Mouse (Mus musculus): ENCODE data around the gene 4930404H24Rik.

4930404H24Rik gene

DNA sequence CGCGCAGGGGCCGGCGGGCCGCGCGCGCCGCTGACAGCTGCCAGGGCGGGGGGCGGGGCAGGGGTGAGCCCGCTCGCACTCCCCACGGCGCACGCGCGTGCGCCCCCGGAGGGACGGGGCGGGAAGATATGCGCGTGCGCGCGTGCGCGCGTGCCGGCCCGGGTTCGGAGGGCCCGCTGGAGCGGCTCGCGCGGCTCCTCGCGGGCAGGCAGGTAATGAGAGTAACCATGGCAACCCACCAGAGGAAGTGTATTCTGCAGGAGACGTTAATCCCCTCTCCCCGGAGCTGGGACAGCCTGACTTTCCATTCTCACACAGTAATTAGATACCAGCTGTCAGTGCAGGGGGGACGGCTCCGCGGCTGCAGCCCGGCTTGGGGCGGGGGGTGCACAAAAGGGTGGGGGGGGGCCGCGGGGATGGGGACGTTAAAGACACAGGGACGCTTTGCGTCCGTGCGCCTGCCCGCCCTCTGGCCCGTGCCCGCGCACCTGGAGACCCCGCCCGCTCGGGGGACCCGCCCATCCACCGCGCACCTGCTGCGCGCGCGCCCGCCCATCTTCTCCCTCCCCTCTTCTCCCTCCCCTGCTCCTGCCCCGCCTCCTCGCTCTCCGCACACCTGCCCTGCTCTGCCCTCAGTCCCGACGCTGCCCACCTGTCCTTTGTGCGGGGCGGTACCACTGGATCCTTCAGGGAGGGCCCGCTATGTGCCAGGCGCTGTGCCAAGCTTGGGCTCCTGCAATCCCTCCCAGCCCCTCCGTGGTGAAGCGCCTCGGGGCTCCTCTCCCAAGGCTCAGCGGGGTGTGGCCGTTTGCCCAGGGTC lies at the start of gene 4930404H24Rik:
TSS of gene 4930404H24Rik (plus strand) at position 218 of the 820 bp plus-strand sequence.
- peak; percentile 35 for DNase-seq (ENCODE audit: extremely low spot score, low read depth, low spot score)

DNA sequence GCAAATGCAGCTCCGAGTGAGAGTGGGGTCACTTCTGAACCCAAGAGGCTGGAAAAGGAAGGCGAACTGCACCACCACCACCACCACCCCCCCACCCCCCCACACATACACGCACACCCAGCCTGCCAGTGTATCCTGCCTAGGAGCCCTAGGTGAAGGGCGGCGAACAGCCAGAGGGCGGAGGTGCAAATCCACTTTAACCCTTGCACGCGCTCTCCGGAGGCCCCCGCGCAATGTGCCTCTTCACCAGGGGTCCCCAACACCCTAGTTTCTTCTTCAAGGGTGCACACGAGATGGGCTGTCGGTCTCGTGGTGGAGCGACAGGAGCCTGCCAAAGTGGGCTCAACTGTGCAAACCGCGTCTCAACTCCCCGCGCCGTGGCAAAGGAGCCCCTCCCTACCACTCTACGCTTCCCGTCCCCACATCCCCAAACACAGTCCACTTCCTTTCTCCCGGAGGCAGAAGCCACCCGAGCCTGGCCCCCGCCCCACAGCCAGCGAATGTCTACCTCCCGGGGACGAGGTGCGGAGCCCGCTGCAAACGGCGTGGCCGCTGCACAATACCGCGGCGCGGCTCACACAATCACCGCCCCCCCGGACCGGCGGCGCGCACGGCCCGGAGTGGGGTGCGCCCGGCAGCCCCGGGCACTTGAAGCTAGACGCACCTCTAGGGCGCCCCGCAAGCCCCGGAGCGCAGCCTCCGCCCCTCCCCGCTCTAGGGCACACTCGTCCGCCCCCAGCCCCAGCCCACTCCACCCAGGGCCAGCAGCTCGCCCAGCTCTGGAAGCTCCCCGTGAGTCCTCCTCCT lies 49.0 kb upstream of the 4930404H24Rik start:
- no peak for DNase-seq (ENCODE audit: extremely low spot score, low read depth, low spot score)

DNA sequence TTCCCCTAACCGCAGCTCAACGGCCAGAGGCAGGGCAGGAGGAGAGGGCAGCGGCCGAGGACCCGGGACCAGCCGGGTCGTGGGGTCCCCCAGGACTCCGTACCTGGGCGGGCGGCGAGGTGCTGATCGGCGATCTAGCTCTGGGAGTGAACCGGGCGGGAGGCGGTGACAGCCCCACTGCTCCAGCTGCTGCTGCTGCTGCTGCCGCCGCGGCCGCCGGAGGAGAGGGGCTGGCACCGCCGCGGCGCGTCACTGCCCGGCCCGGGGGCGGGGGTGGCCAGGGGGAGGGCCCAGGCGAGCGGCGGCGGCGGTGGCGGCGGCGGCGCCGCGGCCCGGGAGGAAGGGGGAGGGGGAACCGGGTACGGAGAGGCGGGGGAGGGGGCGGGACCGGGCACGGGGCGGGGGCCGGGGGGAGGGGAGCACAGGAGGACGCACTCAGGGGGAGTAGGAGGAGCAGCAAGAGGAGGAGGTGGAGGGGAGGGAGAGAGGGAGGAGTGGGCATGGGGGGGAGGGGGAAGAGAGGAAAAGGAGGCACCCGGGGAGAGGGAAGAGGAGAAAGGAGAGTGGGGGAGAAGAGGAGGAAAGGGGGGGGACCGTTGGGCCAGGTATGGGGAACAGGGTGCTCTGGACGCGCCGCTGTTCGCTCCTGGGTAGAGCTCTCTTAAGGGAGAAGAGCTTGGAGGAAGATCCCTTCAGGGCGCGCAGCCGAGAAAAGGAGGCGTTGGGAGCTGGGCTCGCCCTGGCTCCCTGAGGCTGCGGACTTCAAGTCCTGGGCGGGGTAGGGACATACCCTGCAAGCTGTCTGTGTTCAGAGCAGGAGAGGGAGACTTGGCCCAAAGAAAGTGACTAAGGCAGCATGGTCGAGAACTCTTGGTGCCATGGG lies 48.1 kb upstream of the 4930404H24Rik start:
- DNase-seq (ENCODE audit: extremely low spot score, low read depth, low spot score), result no peak

DNA sequence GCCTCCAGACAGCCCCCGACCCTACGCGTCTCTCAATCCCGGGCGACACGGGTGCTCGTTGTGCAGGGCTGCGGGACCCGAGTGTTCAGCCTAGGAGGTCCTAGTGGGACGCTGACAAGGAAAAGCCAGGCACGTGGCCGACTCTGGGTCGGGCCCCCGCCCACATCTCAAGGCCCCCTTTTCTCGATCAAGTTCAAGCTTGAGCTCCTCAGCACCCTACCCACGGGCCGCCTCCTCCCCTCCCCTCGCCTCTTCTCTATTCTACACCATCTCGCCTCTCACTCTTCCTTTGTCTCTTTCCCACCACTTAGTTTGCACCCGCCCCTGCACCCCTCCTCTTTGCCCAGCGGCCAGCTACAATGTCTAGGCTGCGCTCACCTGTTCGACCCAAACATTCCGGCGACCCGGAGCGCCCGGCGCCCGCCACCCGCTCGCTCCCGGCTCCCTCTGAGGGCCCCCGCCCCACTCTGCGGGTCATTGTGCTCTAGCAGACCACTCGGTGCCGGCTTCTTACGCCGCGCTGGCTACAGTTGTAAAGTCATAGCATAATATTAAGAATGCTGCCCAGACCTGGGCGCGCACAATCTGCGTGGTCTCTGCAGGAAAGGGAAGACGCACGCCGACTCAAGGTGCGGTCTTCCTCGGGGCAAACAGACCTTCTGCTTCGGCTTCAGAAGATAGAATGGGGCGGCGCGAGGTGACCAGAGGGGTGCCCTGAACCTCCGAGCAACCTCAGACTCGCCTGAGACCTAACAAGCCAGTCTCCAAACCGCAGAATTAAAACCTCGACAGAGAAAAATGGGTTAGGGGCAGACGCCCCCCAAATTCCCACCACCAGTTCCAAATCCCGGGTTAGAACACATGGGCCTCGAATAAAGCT lies 47.2 kb upstream of the 4930404H24Rik start:
- no peak for DNase-seq (ENCODE audit: extremely low spot score, low read depth, low spot score)

DNA sequence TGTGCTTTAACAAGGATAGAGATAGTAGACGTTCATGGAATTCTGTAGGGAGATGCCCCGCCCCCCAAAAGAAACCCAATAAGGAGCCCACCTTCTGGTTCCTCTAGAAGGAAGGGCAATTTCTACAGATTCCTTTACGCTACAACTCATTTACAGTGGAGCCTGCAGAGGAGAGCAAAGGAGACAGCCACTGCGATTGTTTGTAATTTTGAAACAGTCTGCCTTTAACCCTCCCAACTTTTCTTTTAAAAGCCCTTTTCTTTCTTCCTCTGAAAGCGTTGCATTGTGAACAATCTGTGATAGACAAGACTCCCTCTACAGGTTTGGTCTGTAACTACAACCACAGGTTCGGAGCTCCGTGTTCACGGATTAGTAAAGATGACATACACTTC lies 46.6 kb upstream of the 4930404H24Rik start:
- peak; percentile 95 for DNase-seq (ENCODE audit: extremely low spot score, low read depth, low spot score)

DNA sequence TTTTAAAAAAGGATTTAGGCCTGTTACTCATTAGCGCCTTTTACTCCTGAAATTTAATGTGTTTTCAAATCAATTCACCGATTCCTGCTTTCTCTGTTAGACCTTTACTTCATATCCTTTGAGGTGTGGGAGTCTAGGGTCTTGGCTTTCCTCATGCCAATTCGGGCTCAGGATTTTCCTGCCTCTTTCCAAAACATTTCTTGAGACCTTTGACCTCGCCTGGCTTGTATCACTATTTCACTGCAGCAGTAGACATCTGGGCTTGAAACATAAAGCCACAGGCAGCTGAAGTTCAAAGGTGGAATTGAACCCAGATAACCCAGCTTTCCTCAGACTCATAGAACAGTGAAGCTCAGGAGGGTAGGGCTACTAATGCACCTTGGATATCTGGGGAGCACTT lies 46.1 kb upstream of the 4930404H24Rik start:
- no peak for DNase-seq (ENCODE audit: extremely low spot score, low read depth, low spot score)

DNA sequence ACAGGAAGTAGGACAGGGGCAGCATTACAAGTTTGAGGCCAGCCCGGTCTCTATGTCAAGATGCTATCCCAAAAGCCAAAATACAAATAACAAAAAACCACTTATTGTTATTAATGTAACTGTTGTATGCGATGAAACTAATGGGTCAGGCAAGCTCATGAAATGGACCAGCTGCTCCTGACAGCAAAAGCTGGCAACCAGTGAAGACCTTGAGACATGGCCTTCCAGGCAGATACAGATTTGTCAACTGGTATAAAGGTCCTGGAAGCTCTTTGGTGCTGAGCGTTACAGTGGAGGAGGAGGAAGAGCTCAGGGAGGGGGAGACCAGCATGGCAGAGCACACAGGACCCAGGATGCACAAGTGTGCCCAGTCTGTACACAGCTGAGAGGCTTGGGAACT lies 44.9 kb upstream of the 4930404H24Rik start:
- no peak for DNase-seq (ENCODE audit: extremely low spot score, low read depth, low spot score)

DNA sequence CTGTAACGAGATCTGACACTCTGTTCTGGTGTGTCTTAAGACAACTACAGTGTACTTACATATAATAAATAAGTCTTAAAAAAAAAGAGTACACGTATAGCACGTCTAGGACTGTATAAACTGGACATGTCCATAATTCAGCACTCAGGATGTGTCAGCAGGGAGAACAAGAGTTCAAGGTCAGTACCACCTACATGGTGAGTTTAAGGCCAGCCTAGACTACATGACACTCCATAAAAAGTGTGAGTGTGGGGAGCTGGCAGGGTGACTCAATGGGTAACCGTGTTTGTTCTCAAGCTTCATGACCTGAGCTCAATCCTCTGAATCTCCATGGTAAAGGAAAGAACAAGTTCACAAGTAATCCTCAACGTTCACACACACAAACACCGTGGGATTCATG lies 44.1 kb upstream of the 4930404H24Rik start:
- no peak for DNase-seq (ENCODE audit: extremely low spot score, low read depth, low spot score)

DNA sequence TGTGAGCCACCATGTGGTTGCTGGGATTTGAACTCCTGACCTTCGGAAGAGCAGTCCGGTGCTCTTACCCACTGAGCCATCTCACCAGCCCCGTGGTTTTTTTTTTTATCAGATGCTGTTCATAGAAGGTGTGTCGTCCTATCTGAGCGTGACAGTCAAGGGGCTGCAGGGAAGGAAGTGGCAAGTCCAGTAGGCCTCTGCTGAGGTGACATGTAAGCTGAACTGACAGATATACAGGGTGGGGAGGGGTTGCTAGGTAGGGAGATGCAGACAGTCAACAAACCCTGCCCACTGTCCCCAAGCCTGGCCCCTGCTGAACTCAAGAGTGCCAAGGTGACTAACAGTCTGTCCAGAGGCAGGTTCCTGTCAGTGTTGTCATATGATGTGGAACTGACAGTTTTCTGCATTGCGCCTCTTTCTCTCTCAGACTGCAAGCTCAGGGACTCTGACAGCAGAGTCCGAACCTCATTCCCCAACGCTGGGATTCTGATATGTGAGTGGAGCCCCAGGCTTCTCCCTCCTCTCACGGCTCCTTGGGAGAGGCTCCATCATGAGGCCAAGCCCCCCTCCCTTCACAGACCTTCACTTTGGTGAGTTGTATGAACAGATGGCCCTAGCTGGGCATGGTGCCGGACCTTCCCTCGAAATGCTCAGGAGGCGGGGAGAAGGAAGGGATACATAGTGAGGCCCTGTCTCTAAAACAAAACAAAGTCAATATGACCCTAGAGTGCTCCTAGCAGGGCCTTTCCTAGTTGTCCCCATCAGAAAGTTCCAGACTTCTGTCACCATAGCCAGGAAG lies 38.4 kb upstream of the 4930404H24Rik start:
- DNase-seq (ENCODE audit: extremely low spot score, low read depth, low spot score), result no peak

DNA sequence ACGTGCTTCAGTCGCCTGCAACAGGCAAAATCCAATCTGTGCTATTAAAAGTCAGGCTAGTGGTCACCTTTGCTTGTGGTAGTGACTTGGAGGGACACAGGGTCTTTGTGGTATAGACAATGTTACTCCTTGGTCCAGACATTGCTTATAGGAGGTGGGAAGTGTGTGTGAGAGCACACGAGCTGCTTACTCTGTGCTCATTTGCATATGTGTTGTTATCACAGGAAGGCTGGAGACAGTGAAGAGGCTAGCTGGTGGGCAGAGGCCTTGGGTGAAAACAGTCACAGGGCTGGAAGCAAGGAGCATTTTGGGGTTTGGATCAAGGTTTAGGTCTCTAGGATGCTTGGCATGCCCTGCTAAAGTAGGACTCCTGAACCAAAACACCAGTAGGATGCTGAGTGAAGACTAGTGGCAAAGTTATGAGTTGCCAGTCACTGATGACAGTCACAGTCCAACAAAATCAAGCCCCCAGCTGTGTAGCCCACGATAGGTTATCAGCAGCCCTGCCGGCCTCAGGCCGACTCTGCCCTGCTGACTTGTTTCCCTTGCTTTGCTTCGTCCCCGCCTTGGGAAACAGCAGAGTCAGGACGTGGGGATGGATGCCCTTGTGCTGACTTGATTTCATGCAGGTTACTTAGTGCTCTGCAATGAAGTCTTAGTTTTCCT lies 37.6 kb upstream of the 4930404H24Rik start:
- DNase-seq (ENCODE audit: extremely low spot score, low read depth, low spot score), result no peak

DNA sequence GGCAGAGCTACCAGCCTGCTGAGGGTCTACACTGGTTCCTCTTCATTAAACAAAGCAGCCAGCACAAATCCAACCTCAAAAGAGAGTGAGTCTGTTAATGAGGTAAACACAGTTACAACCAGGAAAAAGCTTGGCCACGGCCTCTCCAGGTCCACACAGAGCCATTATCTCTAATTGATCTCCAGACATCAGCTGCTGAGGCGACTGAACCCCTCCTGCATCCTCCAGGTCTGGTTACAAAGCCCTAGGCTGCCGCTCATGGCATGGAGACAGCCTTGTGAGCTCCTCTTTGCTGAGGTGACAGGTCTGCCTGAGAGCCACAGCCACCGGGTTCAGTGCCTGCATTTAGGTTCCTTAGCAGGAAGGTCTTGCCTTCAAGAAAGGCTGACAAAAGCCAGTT lies 35.1 kb upstream of the 4930404H24Rik start:
- no peak for DNase-seq (ENCODE audit: extremely low spot score, low read depth, low spot score)

DNA sequence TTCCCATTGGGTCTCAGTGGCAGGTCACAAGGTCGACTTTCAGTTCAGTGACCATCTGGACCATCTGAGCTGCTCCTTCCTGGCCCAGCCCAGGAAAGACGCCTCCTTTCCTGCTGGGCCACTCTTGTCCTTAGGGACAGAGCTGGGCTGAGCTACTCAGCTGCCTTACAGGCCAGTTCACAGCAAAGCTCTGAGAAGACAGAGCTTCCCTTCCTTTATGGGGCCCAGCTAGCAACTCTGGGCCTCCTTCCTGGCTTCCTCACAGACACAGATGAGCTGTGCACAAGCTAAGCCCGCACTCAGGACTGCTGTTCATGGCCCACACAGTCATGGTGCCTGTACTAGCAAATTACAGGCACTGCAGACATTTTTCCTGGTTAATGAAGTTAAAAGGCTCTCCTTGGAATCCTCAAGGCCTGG lies 34.6 kb upstream of the 4930404H24Rik start:
- no peak for DNase-seq (ENCODE audit: extremely low spot score, low read depth, low spot score)

DNA sequence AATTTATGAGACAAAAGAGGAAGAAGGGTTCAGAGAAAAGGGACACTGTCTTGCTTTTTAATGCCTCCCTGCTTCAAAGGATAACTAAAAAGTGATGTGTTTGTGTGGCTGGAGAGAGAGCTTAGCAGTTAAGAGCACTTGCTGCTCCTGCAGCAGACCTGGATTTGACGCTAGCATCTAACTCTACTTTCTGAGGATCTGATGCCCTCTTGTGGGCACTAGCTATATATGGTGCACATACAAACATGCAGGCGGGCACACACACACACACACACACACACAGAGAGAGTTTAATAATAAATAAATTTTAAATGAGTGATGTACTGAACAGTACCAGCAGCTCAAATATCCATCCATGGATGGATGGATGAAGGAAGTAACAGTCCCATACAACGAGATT lies 29.3 kb upstream of the 4930404H24Rik start:
- DNase-seq (ENCODE audit: extremely low spot score, low read depth, low spot score), result no peak

DNA sequence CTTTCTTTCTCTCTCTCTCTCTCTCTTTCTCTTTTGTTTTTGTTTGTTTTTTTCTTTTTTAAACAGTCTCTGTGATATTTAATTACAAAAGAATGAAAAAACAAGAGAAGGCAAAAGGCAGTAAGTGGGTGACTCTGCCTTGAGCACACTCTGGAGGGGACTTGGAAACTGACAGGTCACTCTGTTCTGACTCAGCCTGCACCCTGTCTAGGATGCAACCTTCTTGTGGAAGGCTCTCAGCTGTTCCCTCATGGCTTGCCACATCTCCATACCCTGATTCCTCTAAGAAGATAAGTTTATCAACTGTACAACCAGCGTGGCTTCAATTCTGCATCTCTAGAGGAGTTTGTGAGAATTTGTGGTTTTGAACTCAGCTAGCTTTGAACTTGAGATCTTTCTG lies 25.2 kb upstream of the 4930404H24Rik start:
- DNase-seq (ENCODE audit: extremely low spot score, low read depth, low spot score), result no peak

DNA sequence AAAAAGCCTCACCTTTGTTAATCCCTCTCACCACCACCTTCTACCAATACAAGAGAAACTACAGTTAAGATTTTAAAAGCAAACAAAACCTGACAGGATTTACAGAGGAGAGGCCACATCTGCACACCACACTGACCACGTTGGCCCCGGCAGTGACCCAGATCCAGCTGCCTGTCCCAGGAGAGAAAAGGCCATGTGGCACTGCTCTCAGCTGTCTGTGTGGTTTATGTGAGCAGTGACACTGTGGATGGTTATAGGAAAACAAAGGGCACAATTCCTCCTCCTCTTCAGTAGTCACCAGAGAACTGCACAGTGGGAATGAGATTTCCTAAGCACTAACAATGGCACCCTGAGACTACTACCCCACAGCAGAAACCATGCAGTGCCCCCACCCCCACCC lies 23.3 kb upstream of the 4930404H24Rik start:
- DNase-seq (ENCODE audit: extremely low spot score, low read depth, low spot score), result no peak

DNA sequence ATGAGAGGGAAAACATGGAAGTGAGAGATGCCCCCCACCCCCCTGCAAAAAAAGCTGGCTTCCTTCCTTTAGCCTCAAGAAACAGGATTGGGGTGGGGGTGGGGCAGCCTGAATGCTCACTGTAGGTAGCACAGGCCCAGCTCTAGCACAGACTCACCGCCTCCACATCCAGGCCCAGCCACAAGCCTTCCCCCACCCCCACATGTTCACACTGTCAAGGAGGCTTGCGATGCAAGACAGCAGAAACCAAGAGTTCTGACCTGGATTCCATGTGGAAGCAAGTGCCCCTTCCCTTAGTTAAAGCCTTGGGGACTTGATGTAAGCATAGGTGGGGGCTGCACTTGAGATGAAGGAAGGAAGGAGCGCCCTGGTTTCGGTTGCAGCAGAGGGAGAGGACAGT lies 22.8 kb upstream of the 4930404H24Rik start:
- no peak for DNase-seq (ENCODE audit: extremely low spot score, low read depth, low spot score)

DNA sequence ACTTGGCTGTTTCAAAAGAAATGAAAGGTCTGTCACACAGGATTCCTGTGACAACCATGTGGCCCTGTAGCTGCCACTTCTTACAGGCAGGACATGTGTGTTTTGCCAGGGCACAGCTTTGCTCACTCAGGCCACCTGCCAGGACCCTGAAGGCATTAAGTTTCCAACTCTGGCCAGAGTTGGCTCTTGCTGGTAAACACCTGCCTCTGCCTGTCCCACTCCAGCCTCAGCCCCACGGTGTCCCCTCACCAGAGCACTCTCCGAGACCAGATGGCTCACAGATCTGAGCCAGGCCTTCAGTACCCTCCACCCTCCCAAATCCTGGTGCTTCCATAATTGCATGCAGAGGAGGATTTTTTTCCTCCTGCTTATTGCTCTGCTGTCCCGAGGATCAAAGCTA lies 21.6 kb upstream of the 4930404H24Rik start:
- DNase-seq (ENCODE audit: extremely low spot score, low read depth, low spot score), result no peak

DNA sequence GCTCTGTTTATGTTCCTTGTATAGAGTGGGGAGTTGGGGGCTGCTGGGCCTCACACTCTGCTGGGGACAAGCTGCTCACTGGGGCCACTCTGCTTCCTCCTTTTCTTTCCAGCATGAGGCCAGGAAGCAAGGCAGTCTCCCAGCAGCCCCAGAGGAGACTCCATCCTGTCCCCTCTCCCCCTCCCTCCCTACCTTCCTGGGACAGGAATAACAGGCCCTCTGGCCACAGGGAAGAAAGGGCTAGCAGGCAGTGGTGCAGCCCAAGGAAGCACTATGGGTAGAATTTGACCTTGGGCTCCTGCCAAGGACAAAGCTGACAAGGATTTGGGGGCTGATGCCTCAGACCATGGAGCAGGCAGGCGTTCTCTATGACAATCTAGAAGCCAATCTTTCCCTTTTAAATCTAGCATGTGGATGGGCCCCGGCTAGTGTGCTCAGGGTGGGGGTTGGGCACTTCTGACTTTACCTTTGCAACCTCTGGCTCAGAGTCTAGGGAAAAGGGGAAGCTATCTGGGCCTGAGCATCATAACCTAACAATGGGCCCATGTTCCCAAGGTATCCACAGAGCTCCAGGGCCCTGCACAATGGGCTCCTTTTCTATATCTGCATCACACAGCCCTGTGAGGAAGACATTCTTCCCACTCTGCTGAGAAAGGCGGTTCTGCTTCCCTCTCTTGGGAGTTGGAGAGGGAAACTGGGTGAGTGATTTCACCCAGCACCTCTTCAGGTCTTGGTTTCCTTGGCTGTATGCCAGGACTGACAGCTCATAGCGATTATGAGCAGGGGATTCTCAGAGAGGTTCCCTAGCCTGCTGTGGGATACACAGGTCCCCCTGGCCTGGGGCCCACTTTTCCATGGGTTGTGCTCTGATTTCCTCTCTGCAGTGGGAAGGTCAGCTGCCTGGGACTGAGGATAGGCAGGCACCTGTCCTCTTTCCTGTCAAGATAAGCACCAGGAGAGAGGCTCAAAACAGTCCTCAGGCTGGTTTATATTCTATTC lies 17.2 kb upstream of the 4930404H24Rik start:
- DNase-seq (ENCODE audit: extremely low spot score, low read depth, low spot score), result no peak
